Mouse (Mus musculus): ENCODE results near the gene Ern2. TPM values are rescaled to one million over a fixed set of nuclear protein-coding genes. Genes with fewer than 3 reads are reported as not detected.

Gene Ern2
- polyA plus RNA-seq (2016; fragmentation: Nextera tagmentation; extraction: Ambion mirVana): 0.40 and 0.56 TPM in 2 replicates

GRCm38 (mm10) chr7:122186043-122186442, at the start of gene Ern2:
Ern2 (minus strand) TSS chr7:122186207.
- Histone ChIP-seq H3K4me2 (replicated peaks) (peak within 1 kb of the TSS; percentile 21), H3K9ac (no peak within 1 kb of the TSS), H3K4me3 (no peak within 1 kb of the TSS), H3K27me3 (no peaks in the 10 kb centered on the region), H3K27ac (no peak within 1 kb of the TSS), H3K4me1 (peaks cover 4% of the 10 kb centered on the region; the same call in 1 of the 2 replicates), H3K36me3 (no peaks in the 10 kb centered on the region), H3K9me3 (replicated peaks) (no peaks in the 10 kb centered on the region)
- 32% methylated on average over 14 of the region's 17 CpGs for WGBS
- ATAC-seq (ENCODE audit: low FRiP score): no peak

DNA sequence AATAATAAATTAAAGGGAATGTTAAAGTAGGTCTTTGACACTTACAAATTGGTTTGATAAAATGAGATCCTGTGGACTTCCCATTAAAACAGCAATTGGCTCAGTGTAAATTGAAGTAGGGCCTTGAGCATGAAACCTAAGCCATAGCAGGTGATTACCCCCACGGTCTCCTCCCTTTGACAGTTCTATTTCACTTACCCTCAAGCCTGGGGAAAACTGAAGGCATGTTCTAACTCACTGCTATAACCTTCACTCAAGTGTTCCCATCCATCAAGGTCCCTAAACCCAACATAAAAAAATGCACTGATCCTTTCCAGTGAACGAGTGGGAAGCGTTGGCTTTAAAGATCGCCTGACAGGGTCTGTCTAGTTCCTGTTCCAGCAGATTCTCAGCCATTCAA, 44.9 kb upstream of the Ern2 start:
- no peak for ATAC-seq (ENCODE audit: low FRiP score)

DNA sequence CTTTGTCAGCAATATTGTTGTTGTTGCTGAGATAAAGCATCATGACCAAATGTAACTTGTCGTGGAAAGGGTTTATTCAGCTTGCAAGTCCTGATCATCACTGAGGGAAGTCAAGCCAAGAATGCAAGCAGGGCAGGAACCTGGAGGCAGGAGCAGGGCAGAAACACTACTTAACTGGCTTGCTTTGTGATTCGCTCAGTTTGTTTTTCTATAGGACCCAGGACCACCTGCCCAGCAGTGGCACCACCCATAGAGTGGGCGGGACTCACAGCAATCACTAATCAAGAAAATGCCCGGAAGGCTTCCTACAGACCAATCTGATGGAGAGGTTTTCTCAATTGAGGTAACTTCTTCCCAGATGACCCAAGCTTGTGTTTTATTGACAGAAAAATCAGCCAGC, 43.9 kb upstream of the Ern2 start:
- no peak overlapping the region for H3K4me2 ChIP-seq (replicated peaks)
- no peaks in the 10 kb centered on the region for H3K9me3 ChIP-seq (replicated peaks)
- H3K27me3 ChIP-seq: no peaks in the 10 kb centered on the region
- no peaks in the 10 kb centered on the region for H3K4me1 ChIP-seq
- H3K4me3 ChIP-seq: no peak overlapping the region
- 63% methylated on average over 4 of the region's 4 CpGs for WGBS
- no peak overlapping the region for H3K9ac ChIP-seq
- no peak for ATAC-seq (ENCODE audit: low FRiP score)
- H3K36me3 ChIP-seq: no peaks in the 10 kb centered on the region
- H3K27ac ChIP-seq: no peak overlapping the region

More for the DNA sequence above, 44.9 kb upstream of the Ern2 start:
- no peak overlapping the region for H3K27ac ChIP-seq
- no peak overlapping the region for H3K4me3 ChIP-seq
- no peak overlapping the region for H3K9ac ChIP-seq
- no peaks in the 10 kb centered on the region for H3K9me3 ChIP-seq (replicated peaks)
- H3K27me3 ChIP-seq: no peaks in the 10 kb centered on the region
- 79% methylated on average over 4 of the region's 4 CpGs for WGBS
- no peak overlapping the region for H3K4me2 ChIP-seq (replicated peaks)
- no peaks in the 10 kb centered on the region for H3K4me1 ChIP-seq
- H3K36me3 ChIP-seq: no peaks in the 10 kb centered on the region

DNA sequence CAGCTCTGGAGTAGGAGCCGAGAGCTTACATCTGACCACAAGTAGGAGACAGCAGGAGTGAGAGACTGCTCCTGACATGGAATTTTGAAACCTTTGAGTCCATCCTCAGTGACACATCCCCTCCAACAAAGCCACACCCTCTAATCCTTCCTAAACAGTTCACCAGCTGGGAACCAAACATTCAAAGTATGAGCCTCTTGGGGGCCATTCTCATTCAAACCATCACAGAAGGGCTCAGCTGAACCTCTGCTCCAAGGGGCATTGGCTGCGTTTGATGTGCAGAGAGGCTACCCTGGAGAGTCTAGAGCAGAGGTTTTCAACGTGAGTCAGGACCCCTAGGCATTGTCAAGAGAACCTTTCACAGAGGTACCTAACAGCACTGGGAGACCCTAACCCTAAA, 43.3 kb upstream of the Ern2 start:
- H3K4me1 ChIP-seq: no peaks in the 10 kb centered on the region
- no peak overlapping the region for H3K27ac ChIP-seq
- H3K36me3 ChIP-seq: no peaks in the 10 kb centered on the region
- H3K9ac ChIP-seq: no peak overlapping the region
- H3K4me3 ChIP-seq: no peak overlapping the region
- H3K4me2 ChIP-seq (replicated peaks): no peak overlapping the region
- H3K9me3 ChIP-seq (replicated peaks): no peaks in the 10 kb centered on the region
- 53% methylated on average over 3 of the region's 3 CpGs for WGBS
- H3K27me3 ChIP-seq: no peaks in the 10 kb centered on the region
- no peak for ATAC-seq (ENCODE audit: low FRiP score)

GRCm38 (mm10) chr7:122226744-122227143, 40.7 kb upstream of the Ern2 start:
- Histone ChIP-seq H3K27me3 (no peaks in the 10 kb centered on the region), H3K4me1 (no peaks in the 10 kb centered on the region), H3K27ac (no peak overlapping the region), H3K4me3 (no peak overlapping the region), H3K36me3 (no peaks in the 10 kb centered on the region), H3K9ac (no peak overlapping the region), H3K4me2 (replicated peaks) (no peak overlapping the region), H3K9me3 (replicated peaks) (no peaks in the 10 kb centered on the region)
- WGBS: 88% methylated on average over 4 of the region's 4 CpGs
- no peak for ATAC-seq (ENCODE audit: low FRiP score)

DNA sequence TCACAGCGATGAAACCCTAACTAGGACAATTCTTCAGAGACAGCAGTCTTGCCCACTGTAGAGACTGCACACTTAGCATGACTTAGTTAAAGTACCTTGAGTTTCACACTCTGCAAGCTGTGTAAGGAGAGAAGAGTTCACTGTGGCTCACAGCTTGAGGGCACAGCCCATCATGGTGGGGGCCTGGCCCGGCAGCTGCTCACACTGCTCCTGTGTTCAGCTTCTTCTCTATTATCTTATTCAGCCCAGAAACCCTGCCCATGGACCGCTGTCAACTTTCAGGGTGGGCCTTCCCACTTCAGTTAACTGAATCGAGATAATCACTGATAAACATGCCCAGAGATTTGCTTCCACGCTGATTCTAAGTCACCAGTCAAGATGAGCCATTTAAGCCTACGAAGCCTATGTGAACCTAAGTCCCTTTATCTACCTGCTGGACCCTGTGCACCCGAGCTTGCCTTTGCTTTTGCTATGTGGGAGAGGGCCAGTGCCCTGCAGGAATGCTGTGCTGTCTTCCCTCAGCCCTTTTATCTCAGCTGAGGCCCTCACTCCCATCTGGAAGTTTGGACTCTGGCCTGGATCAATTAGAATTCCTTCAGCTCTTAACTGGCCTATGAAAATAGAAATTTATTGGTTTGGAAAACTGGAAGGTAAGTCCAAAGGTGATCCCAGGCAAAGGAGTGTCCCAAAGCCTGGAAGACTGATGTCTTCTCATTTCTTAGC, 40.2 kb upstream of the Ern2 start:
- Histone ChIP-seq H3K4me2 (replicated peaks) (no peak overlapping the region), H3K9me3 (replicated peaks) (no peaks in the 10 kb centered on the region), H3K4me3 (no peak overlapping the region), H3K27me3 (no peaks in the 10 kb centered on the region), H3K4me1 (no peaks in the 10 kb centered on the region), H3K9ac (no peak overlapping the region), H3K36me3 (no peaks in the 10 kb centered on the region), H3K27ac (no peak overlapping the region)
- ATAC-seq (ENCODE audit: low FRiP score): no peak
- WGBS: 74% methylated on average over 7 of the region's 7 CpGs

DNA sequence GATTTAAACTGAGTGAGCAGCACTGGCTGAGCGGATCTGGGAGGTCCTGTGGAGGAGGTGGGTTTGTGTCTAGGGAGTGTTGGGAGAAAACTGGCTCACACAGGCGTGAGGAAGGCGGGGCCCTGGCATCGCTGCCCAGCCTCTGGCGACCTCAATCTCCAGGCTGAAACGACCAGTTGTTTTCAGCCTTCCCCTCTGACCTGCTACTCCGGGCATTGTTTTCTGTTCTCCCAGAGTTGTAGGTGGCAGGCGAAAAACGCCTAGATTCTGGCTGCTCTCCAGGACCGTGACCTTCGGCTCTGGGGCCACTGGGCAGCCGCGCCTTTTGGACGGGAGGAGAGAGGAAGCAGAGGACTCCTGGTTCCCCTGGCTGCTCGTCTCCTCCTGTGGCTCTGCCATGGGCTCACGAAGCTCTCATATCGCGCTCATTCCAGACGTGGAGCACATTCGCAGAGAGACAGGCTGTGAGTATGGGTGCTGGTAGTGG, 33.4 kb upstream of the Ern2 start, which contains the start of gene Chp2:
TSS of gene Chp2 (plus strand) at position 182 of the 487 bp plus-strand sequence.
- Histone ChIP-seq H3K9ac (peak within 1 kb of the TSS; percentile 32; the same call in 1 of the 2 replicates), H3K4me3 (0 out of 2 replicates have a peak within 1 kb of the TSS, but pooled peaks have one; percentile 8), H3K9me3 (replicated peaks) (0 out of 2 replicates have a peak, but pooled peaks cover 5% of the 10 kb centered on the region), H3K4me1 (0 out of 2 replicates have a peak, but pooled peaks cover 4% of the 10 kb centered on the region), H3K4me2 (replicated peaks) (peak within 1 kb of the TSS; percentile 43), H3K27ac (no peak within 1 kb of the TSS), H3K27me3 (0 out of 2 replicates have a peak, but pooled peaks cover 10% of the 10 kb centered on the region), H3K36me3 (no peaks in the 10 kb centered on the region)
- 23% methylated on average over 20 of the region's 20 CpGs for WGBS
- ATAC-seq (ENCODE audit: low FRiP score): no peak

- Histone ChIP-seq H3K9me3 (replicated peaks) (no peaks in the 10 kb centered on the region), H3K27me3 (no peaks in the 10 kb centered on the region), H3K36me3 (no peaks in the 10 kb centered on the region), H3K9ac (no peak overlapping the region), H3K4me1 (no peaks in the 10 kb centered on the region), H3K27ac (no peak overlapping the region), H3K4me2 (replicated peaks) (no peak overlapping the region), H3K4me3 (no peak overlapping the region)
- no peak for ATAC-seq (ENCODE audit: low FRiP score)
- 61% methylated on average over 7 of the region's 7 CpGs for WGBS
These were observed 22.4 kb upstream of the Ern2 start for GRCm38 (mm10) chr7:122208276-122209021.

GRCm38 (mm10) chr7:122206121-122206520, 20.1 kb upstream of the Ern2 start:
- Histone ChIP-seq H3K36me3 (no peaks in the 10 kb centered on the region), H3K27me3 (no peaks in the 10 kb centered on the region), H3K4me1 (no peaks in the 10 kb centered on the region), H3K27ac (no peak overlapping the region), H3K9ac (no peak overlapping the region), H3K9me3 (replicated peaks) (no peaks in the 10 kb centered on the region), H3K4me2 (replicated peaks) (no peak overlapping the region), H3K4me3 (no peak overlapping the region)
- no peak for ATAC-seq (ENCODE audit: low FRiP score)
- 83% methylated on average over 2 of the region's 2 CpGs for WGBS

DNA sequence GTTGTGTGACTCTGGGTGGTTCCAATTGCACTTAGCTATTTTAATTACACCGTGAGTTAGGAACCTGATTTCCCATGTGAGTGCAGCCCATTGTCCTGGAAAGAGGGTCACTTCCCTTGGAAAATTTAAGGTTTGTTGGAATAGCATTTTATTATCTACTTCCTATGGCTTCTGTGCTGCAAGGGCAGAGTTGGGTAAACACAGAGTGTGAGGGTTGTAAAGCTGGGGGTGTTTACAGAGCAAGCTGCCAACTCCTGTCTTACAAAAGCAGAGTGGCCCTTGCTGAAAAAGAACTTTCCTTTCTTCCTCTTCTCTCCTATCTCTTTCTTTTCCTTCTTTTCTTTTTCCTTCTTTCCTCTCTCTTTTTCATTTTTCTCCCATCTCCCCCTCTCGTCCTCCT, 17.9 kb upstream of the Ern2 start:
- Histone ChIP-seq H3K27me3 (no peaks in the 10 kb centered on the region), H3K9me3 (replicated peaks) (no peaks in the 10 kb centered on the region), H3K4me3 (no peak overlapping the region), H3K36me3 (no peaks in the 10 kb centered on the region), H3K9ac (no peak overlapping the region), H3K27ac (no peak overlapping the region), H3K4me2 (replicated peaks) (no peak overlapping the region), H3K4me1 (no peaks in the 10 kb centered on the region)
- WGBS: 59% methylated on average over 2 of the region's 2 CpGs
- no peak for ATAC-seq (ENCODE audit: low FRiP score)

DNA sequence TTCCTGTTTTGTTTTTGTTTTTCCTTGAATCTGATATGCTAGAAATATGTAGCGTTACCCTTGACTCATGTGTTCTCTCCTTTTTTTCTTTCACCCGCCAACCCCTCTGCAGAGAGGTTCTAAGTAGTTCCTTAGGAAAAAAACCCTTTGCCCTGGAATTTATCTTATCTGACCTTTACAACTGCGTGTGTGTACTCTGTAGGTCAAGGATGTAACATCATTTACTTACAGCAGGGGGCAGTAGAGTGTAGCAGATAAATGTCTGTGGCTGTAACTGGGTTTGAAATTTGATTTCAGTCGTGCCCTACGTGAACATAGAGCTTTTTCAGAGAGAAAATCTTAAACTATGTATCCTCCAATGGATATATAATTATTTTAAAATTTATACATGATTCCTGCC, 13.3 kb upstream of the Ern2 start:
- Histone ChIP-seq H3K27ac (no peak overlapping the region), H3K4me2 (replicated peaks) (no peak overlapping the region), H3K4me1 (no peaks in the 10 kb centered on the region), H3K27me3 (no peaks in the 10 kb centered on the region), H3K4me3 (no peak overlapping the region), H3K9ac (no peak overlapping the region), H3K36me3 (no peaks in the 10 kb centered on the region), H3K9me3 (replicated peaks) (no peaks in the 10 kb centered on the region)
- ATAC-seq (ENCODE audit: low FRiP score): no peak
- WGBS: 32% methylated on average over 5 of the region's 5 CpGs

DNA sequence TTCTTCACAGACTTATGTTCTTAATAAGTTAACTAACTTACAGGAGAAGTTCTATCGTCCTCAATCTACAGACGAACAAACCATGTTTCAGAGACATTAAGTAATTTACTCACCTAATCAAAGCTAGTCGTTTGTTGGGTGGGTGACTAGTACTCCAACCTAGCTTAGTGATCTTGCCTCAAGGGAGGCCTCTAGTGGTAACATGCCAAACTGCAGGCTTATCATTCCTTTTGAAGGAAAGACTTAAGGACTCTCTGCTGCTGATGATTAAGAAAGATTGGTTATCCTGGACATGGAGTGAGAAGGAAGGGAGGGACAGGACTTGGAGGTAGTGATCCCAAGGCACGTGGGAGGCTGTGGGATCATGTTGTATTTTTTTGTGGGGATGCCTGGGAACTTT, 11.3 kb upstream of the Ern2 start:
- H3K4me3 ChIP-seq: no peak overlapping the region
- no peak overlapping the region for H3K4me2 ChIP-seq (replicated peaks)
- H3K9me3 ChIP-seq (replicated peaks): no peaks in the 10 kb centered on the region; the same call in 1 of the 2 replicates
- H3K9ac ChIP-seq: no peak overlapping the region
- H3K27me3 ChIP-seq: no peaks in the 10 kb centered on the region
- WGBS: 40% methylated on average over 4 of the region's 4 CpGs
- no peaks in the 10 kb centered on the region for H3K4me1 ChIP-seq
- H3K36me3 ChIP-seq: no peaks in the 10 kb centered on the region
- no peak overlapping the region for H3K27ac ChIP-seq
- no peak for ATAC-seq (ENCODE audit: low FRiP score)

Measured in hindbrain, embryonic 12.5 days (tissue).